Mouse (Mus musculus) limb, embryonic 15.5 days (tissue): Measurements from ENCODE around the gene Otud7a. TPM values are rescaled to one million over a fixed set of nuclear protein-coding genes. Genes with fewer than 3 reads are reported as not detected.

Experiments used
- ATAC-seq: fragments of 200-750 bp; cut with Nextera tagmentation; 2 replicates; pipeline ENCODE4 v1.8.0; 2017; ENCODE audit warnings: low read depth, moderate TSS enrichment; ENCODE audit not compliant: insufficient number of reproducible peaks, low FRiP score, low TSS enrichment
- H3K27ac ChIP-seq: fragments of 300-500 bp; sonication (generic); 2 replicates; pipeline ENCODE4 v1.5.1; 2015; ENCODE audit warnings: moderate library complexity, mild to moderate bottlenecking, inconsistent platforms
- H3K27me3 ChIP-seq: fragments of 300-500 bp; sonication (generic); 2 replicates; pipeline ENCODE4 v1.6.1; 2015; ENCODE audit warnings: inconsistent platforms
- H3K36me3 ChIP-seq: fragments of 300-500 bp; sonication (generic); 2 replicates; pipeline ENCODE4 v1.6.1; 2015; ENCODE audit warnings: inconsistent platforms
- H3K4me1 ChIP-seq: fragments of 300-500 bp; sonication (generic); 2 replicates; pipeline ENCODE4 v1.6.1; 2015; ENCODE audit warnings: inconsistent platforms
- H3K4me2 ChIP-seq: fragments of 300-500 bp; sonication (generic); 2 replicates; pipeline ENCODE4 v1.6.1; 2015; ENCODE audit warnings: mild to moderate bottlenecking, inconsistent platforms
- H3K4me3 ChIP-seq: fragments of 300-500 bp; sonication (generic); 2 replicates; pipeline ENCODE4 v1.5.1; 2015; ENCODE audit warnings: mild to moderate bottlenecking, inconsistent platforms
- H3K9ac ChIP-seq: fragments of 300-500 bp; sonication (generic); 2 replicates; pipeline ENCODE4 v1.6.1; 2015; ENCODE audit warnings: inconsistent platforms
- H3K9me3 ChIP-seq: fragments of 300-500 bp; sonication (generic); 2 replicates; pipeline ENCODE4 v1.6.1; 2016; ENCODE audit warnings: inconsistent platforms
- WGBS: fragments of 180-500 bp; shearing (Covaris S2); methylation state at CpG from one replicate; pipeline ENCODE4 v1.1.7; 2015; 5-methylcytosine and 5-hydroxymethylcytosine counted together
- polyA plus RNA-seq: library from polyadenylated mRNA; unstranded; fragments of >200 nt; fragmentation: Nextera tagmentation; extraction: Ambion mirVana; gene quantifications from 2 replicates; pipeline ENCODE4 v1.2.1, GENCODE M21; 2015

Otud7a gene
- polyA plus RNA-seq, 1 experiment from 2014 or later, result 0.32 TPM

DNA sequence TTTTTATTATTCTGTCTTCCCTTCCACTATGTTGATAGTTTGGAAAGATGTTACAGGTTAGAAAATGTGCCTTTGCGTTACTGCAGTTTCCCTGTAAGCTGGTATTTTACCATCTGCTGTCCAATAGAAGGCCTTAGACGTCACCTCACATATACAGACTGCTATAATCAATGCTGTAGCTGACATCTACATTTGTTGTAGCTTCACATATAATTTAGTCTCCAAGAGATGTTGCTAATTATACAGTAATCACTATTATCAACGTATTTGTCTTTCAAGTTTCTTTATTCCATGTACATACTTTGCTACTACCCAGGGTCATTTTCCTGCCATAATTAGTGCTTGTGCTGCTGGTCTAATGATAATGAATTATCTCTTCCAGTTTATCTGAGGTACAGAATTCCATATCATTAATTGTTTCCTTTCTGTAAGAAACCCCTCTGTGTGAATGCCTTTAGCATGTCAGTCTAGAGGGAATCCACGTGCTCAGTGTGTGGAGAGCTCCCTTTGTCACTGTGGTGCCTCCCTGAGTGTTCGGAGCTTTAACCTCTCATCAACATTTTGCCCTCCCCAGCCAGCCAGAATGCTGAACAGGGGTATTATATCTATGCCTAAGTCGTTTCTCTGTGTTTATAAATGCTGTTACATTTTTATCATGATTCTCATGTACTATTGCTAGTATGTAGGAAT is 280.6 kb downstream of the Otud7a start:
- Histone ChIP-seq H3K9ac (no peak overlapping the region), H3K27me3 (no peaks in the 10 kb centered on the region), H3K4me1 (no peaks in the 10 kb centered on the region), H3K9me3 (no peaks in the 10 kb centered on the region), H3K4me3 (no peak overlapping the region), H3K27ac (no peak overlapping the region), H3K4me2 (no peak overlapping the region), H3K36me3 (no peaks in the 10 kb centered on the region)
- ATAC-seq, result no peak
- 60% methylated on average over 6 of the region's 6 CpGs for WGBS

DNA sequence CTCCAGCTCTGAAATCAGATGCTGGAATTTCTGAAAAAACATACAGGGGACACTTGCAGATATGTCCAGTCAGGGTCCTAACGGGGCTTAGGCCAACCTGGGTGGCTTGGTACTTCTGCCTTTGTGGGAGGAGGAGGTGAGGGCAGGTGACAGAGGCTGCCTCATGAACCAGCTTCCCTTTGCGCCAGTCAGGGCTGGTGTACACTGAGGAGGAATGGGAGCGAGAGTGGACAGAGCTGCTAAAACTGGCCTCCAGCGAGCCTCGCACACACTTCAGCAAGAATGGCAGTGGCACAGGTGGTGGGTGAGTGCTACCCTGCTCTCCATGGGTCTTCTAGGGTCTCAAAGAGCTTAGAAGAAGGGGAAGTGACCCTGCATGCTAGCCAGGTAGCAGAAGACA is 285.1 kb downstream of the Otud7a start:
- Histone ChIP-seq H3K9me3 (no peaks in the 10 kb centered on the region), H3K27me3 (no peaks in the 10 kb centered on the region), H3K9ac (no peak overlapping the region), H3K4me3 (no peak overlapping the region), H3K27ac (no peak overlapping the region), H3K36me3 (no peaks in the 10 kb centered on the region), H3K4me2 (no peak overlapping the region), H3K4me1 (no peaks in the 10 kb centered on the region)
- WGBS, result 91% methylated on average over 5 of the region's 5 CpGs
- ATAC-seq, result no peak

DNA sequence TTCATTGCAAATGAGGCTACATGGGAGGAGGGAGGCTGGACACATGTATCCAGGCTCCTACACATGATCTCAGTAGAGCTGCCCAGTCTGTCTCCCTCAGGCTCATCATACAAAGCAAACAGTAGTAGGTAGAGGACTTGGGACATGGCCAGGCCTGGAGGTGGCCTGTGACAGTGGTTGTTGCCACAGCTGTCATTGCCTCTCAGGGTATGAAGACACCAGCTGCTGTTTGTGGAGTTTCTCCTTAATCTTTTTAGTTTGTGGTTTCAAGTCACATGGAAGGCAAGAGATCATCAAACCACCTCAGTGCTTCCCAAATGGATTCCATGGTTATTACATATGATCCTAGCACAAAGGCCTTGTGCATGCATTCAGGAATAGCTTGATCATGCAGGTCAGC is 285.5 kb downstream of the Otud7a start:
- H3K4me1 ChIP-seq, result no peaks in the 10 kb centered on the region
- H3K4me2 ChIP-seq, result no peak overlapping the region
- H3K4me3 ChIP-seq, result no peak overlapping the region
- no peak overlapping the region for H3K9ac ChIP-seq
- H3K36me3 ChIP-seq, result no peaks in the 10 kb centered on the region
- no peak for ATAC-seq
- H3K27me3 ChIP-seq, result no peaks in the 10 kb centered on the region
- H3K9me3 ChIP-seq, result no peaks in the 10 kb centered on the region
- no peak overlapping the region for H3K27ac ChIP-seq

DNA sequence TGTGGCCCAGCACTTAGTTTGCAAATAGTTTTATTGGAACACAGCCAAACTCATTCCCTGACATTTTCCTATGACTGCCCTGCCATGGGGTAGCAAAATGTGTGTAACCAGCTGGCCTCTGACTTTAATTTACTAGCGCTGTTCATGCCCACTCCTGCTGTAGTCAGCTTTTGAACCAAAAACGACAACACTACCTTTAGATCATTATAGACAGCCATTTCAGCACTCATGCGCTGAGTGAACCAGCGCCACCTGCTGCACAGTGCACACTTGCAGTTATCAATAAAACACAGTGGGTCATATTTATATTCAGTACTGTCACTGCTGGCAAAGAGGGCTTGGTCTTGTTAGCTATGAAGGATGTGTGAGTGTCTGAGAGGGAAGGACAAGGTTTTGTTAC is 293.2 kb downstream of the Otud7a start:
- H3K4me3 ChIP-seq, result no peak overlapping the region
- H3K9me3 ChIP-seq, result no peaks in the 10 kb centered on the region
- no peaks in the 10 kb centered on the region for H3K27me3 ChIP-seq
- 47% methylated on average over 4 of the region's 4 CpGs for WGBS
- no peak overlapping the region for H3K9ac ChIP-seq
- H3K27ac ChIP-seq, result no peak overlapping the region
- H3K4me2 ChIP-seq, result no peak overlapping the region
- no peaks in the 10 kb centered on the region for H3K36me3 ChIP-seq
- no peaks in the 10 kb centered on the region for H3K4me1 ChIP-seq
- no peak for ATAC-seq

DNA sequence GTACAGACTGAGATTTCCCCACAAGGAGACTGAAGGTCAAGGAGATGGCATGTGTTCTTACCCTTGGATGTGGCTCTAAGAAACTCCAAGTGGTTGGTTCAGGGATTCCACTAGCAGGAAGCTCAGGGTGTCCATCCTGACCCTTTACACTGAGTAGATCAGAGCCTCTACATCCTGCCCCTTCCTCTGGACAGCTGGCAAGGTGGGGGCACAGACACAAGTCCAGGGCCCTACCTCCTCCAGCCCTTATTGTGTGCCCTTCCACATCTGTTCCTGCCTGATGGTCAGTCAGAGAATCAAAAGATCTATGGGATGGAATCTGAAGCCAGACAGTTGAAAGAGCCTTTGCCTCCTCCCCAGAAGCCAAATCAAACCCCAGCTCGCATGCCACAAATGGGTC is 293.6 kb downstream of the Otud7a start:
- H3K27ac ChIP-seq, result no peak overlapping the region
- no peaks in the 10 kb centered on the region for H3K27me3 ChIP-seq
- no peak overlapping the region for H3K9ac ChIP-seq
- no peak overlapping the region for H3K4me2 ChIP-seq
- no peaks in the 10 kb centered on the region for H3K9me3 ChIP-seq
- no peak overlapping the region for H3K4me3 ChIP-seq
- no peaks in the 10 kb centered on the region for H3K4me1 ChIP-seq
- WGBS, result 91% methylated on average over 1 of the region's 1 CpGs
- no peaks in the 10 kb centered on the region for H3K36me3 ChIP-seq
- ATAC-seq, result no peak

DNA sequence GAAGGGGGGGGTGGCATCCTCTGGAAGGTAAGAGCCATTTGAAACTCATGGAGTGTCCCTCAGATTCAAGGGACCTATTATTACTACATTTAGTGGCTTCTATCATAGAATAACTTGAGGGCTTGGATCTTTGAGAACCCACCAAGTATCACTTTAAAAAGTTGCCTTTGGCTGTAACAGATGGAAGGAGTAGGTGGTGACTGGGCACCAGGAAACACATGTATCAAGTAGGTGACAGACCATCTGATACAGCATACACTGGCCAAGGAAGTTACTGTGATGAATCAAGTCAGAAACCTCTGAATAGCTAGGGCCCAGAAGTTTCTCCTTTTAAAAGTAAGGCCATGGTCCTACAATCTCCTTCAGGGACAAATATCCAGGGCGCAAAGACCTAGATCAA is 298.6 kb downstream of the Otud7a start:
- no peaks in the 10 kb centered on the region for H3K4me1 ChIP-seq
- no peak overlapping the region for H3K9ac ChIP-seq
- no peaks in the 10 kb centered on the region for H3K9me3 ChIP-seq
- no peak for ATAC-seq
- no peak overlapping the region for H3K4me3 ChIP-seq
- H3K36me3 ChIP-seq, result no peaks in the 10 kb centered on the region
- 97% methylated on average over 1 of the region's 1 CpGs for WGBS
- H3K27ac ChIP-seq, result no peak overlapping the region
- no peaks in the 10 kb centered on the region for H3K27me3 ChIP-seq
- no peak overlapping the region for H3K4me2 ChIP-seq

DNA sequence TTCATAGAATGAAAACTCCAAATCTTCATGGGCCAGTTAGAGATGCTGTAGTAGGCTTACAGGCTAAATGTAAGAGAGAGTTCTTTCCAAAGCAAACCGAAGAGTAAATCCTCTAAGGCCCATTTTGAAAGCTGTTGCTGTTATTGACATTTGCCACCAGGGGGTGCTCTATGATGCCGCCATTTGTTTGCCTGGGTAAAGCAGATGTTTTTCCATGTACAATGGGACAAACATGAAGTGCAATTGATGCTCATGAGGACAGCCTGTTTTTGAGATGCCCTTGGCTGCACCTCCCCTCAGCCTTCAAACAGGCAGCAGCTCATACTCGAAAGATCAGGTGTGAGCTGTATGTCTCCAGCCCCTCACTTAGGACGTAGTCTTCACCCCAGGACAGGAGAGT is 307.5 kb downstream of the Otud7a start:
- peaks cover 49% of the 10 kb centered on the region for H3K27me3 ChIP-seq
- no peak overlapping the region for H3K9ac ChIP-seq
- no peak overlapping the region for H3K4me3 ChIP-seq
- H3K36me3 ChIP-seq, result no peaks in the 10 kb centered on the region
- no peaks in the 10 kb centered on the region for H3K9me3 ChIP-seq
- no peak overlapping the region for H3K27ac ChIP-seq
- ATAC-seq, result no peak
- H3K4me2 ChIP-seq, result no peak overlapping the region
- WGBS, result 50% methylated on average over 4 of the region's 4 CpGs
- peaks cover 25% of the 10 kb centered on the region for H3K4me1 ChIP-seq

DNA sequence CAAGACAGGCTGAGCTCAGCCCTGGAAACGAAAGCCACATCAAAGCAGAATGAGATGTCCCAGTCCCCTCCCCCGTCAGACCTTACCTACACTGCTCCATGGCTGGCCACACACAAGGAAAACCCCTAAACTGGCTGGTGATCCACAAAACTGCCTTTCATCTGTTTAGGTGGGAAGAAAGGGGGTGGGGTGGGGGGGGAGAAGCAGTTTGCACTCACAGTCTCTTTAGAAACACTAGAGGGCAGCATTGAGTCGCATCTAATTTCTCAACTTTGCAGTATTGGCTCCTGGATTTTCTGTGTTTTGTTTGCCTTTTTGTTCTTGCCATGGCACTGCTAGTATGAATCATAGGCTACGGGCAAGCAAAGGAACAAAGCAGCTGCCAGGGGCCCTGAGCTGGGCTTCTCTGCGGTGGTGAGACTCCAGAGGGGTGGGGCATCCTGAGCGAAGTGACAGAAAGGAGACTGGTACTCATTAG is 308.8 kb downstream of the Otud7a start:
- H3K9ac ChIP-seq, result no peak overlapping the region
- no peak overlapping the region for H3K27ac ChIP-seq
- ATAC-seq, result no peak
- peaks cover 61% of the 10 kb centered on the region for H3K27me3 ChIP-seq
- peaks cover 35% of the 10 kb centered on the region for H3K4me1 ChIP-seq
- no peaks in the 10 kb centered on the region for H3K36me3 ChIP-seq
- H3K9me3 ChIP-seq, result no peaks in the 10 kb centered on the region
- WGBS, result 10% methylated on average over 6 of the region's 6 CpGs
- H3K4me2 ChIP-seq, result no peak overlapping the region; the same call in 1 of the 2 replicates
- no peak overlapping the region for H3K4me3 ChIP-seq

DNA sequence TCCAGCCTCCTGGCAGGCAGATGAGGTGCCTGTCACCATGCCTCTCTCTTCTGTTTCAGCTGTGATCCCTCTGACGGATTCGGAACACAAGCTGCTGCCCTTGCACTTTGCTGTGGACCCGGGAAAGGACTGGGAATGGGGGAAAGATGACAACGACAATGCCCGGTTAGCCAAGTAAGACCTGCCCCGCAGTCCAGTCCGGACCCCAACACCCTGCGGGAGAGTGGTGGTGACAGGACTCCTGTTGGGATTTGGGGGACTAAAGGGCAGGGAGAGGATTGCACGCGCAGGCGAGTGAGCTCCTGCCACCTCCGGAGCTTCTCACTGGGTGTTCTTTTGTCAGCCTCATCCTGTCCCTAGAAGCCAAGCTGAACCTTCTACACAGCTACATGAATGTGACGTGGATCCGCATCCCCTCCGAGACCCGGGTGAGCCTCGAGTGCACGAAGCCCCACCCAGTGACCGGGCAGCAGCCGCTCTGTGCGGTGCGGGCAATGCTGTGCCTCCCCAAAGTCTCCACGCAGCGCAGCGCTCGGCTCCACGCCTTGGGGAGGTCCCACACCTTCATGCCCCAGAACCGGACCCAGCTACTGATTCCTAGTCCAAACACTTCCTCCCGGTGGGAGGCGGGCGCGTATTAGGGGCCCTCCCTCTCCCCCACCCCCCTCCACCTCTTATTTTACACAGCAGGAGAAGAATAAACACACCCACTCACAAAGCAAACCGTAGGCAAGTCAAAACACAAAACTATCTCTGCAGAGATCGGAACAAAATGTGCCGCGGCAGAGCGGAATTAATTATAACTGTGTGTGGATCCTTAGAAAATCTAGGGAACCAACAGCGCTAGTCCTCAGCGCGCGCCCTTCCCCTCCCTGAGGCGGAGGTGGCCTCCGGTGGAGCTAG is 310.3 kb downstream of the Otud7a start:
- H3K4me2 ChIP-seq, result peak overlapping the region; percentile 64
- no peak overlapping the region; the same call in 1 of the 2 replicates for H3K27ac ChIP-seq
- no peak for ATAC-seq
- H3K9ac ChIP-seq, result peak overlapping the region; percentile 20; the same call in 1 of the 2 replicates
- peaks cover 40% of the 10 kb centered on the region for H3K4me1 ChIP-seq
- H3K36me3 ChIP-seq, result no peaks in the 10 kb centered on the region
- no peaks in the 10 kb centered on the region for H3K9me3 ChIP-seq
- 2% methylated on average over 42 of the region's 43 CpGs for WGBS
- peak overlapping the region; percentile 39 for H3K4me3 ChIP-seq
- H3K27me3 ChIP-seq, result peaks cover 76% of the 10 kb centered on the region

DNA sequence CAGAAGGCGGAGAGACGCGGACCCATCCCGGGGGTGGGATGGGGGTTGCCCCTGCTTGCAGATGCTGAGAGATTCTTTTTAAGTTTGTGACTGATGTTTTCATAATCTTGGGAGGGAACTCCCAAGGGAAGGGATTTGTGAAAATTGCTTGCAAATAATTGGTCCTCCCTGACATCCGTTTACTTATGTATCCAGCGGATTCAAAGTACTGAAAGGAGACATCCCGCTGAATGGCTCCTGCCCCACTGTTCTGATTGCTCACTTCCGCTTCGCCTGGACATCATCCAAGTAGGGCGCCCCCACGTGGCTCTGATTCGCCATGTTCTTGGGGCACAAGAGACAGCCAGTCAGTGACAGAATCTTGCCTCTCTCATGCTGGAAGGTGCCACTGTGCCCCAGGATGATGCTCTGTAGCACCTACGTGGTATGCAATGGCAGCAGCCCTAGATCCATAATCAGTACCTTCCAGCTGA is 311.0 kb downstream of the Otud7a start:
- Histone ChIP-seq H3K36me3 (no peaks in the 10 kb centered on the region), H3K9ac (peak overlapping the region; percentile 20; the same call in 1 of the 2 replicates), H3K9me3 (no peaks in the 10 kb centered on the region), H3K27me3 (peaks cover 79% of the 10 kb centered on the region), H3K4me3 (peak overlapping the region; percentile 39), H3K4me1 (peaks cover 40% of the 10 kb centered on the region), H3K4me2 (peak overlapping the region; percentile 64), H3K27ac (no peak overlapping the region)
- 2% methylated on average over 13 of the region's 13 CpGs for WGBS
- no peak for ATAC-seq

DNA sequence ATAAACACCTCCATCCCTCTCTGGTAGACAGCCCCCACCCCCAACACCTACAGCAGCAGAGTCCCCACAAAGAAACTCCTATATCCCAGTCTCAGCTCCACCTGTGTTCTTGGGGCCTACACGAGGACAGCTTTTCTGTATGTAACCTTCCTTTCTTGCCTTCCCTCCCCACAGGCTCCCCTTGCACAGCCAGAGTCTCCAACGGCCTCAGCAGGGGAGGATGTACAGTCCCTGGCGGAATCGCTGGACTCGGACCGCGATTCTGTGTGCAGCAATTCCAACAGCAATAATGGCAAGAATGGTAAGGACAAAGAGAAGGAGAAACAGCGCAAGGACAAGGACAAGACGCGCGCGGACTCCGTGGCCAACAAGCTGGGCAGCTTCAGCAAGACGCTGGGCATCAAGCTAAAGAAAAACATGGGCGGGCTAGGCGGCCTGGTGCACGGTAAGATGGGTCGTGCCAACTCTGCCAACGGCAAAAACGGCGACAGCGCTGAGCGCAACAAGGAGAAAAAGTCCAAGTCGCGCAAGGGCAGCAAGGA is 312.7 kb downstream of the Otud7a start:
- peak overlapping the region; percentile 88 for H3K4me2 ChIP-seq
- no peak overlapping the region for H3K27ac ChIP-seq
- 10% methylated on average over 25 of the region's 25 CpGs for WGBS
- no peaks in the 10 kb centered on the region for H3K36me3 ChIP-seq
- peak overlapping the region; percentile 45 for H3K4me3 ChIP-seq
- H3K9ac ChIP-seq, result no peak overlapping the region
- H3K27me3 ChIP-seq, result peaks cover 90% of the 10 kb centered on the region
- H3K4me1 ChIP-seq, result peaks cover 40% of the 10 kb centered on the region
- H3K9me3 ChIP-seq, result no peaks in the 10 kb centered on the region
- ATAC-seq, result no peak
